Mouse (Mus musculus) forebrain, embryonic 11.5 days (tissue): Measurements from ENCODE around the gene Fam207a. TPM values are rescaled to one million over a fixed set of nuclear protein-coding genes. Genes with fewer than 3 reads are reported as not detected.

Experiments
- ATAC-seq: fragments of 200-750 bp; cut with Nextera tagmentation; replicated peaks from 2 replicates; pipeline ENCODE4 v1.8.0; 2017; ENCODE audit warnings: moderate TSS enrichment; ENCODE audit not compliant: low FRiP score
- DNase-seq: peaks from one replicate; pipeline ENCODE4 v3.0.0-alpha.2; 2017; ENCODE audit warnings: low spot score
- H3K27ac ChIP-seq: fragments of 300-500 bp; sonication (generic); 2 replicates; pipeline ENCODE4 v1.5.1; 2014; ENCODE audit warnings: low read depth, low read length
- H3K27me3 ChIP-seq: fragments of 300-500 bp; sonication (generic); 2 replicates; pipeline ENCODE4 v1.6.1; 2014; ENCODE audit warnings: mild to moderate bottlenecking, low read length, mixed read lengths; ENCODE audit not compliant: control insufficient read depth, insufficient read depth
- H3K36me3 ChIP-seq: fragments of 300-500 bp; sonication (generic); 2 replicates; pipeline ENCODE4 v1.6.1; 2014; ENCODE audit warnings: mild to moderate bottlenecking, low read length, moderate library complexity, mixed read lengths; ENCODE audit not compliant: control insufficient read depth, insufficient read depth
- H3K4me1 ChIP-seq: fragments of 300-500 bp; sonication (generic); replicated peaks from 2 replicates; pipeline ENCODE4 v1.6.1; 2014; ENCODE audit warnings: low read length, mixed read lengths; ENCODE audit not compliant: control insufficient read depth, insufficient read depth
- H3K4me2 ChIP-seq: fragments of 300-500 bp; sonication (generic); 2 replicates; pipeline ENCODE4 v1.6.1; 2014; ENCODE audit warnings: low read depth, mild to moderate bottlenecking, low read length, moderate library complexity, mixed read lengths; ENCODE audit not compliant: severe bottlenecking
- H3K4me3 ChIP-seq: fragments of 300-500 bp; sonication (generic); 2 replicates; pipeline ENCODE4 v1.5.1; 2014; ENCODE audit warnings: low read depth, low read length
- H3K9ac ChIP-seq: fragments of 300-500 bp; sonication (generic); 2 replicates; pipeline ENCODE4 v1.6.1; 2014; ENCODE audit warnings: low read length
- H3K9me3 ChIP-seq: fragments of 300-500 bp; sonication (generic); 2 replicates; pipeline ENCODE4 v1.6.1; 2016; ENCODE audit warnings: low read length, mixed read lengths; ENCODE audit not compliant: control insufficient read depth
- WGBS: fragments of 180-500 bp; shearing (Covaris S2); extraction: QIAGEN DNeasy Blood & Tissue Kit; methylation state at CpG from one replicate; pipeline ENCODE4 v1.1.7; 2014; 5-methylcytosine and 5-hydroxymethylcytosine counted together
- polyA plus RNA-seq: library from polyadenylated mRNA; unstranded; fragments of >200 nt; fragmentation: Nextera tagmentation; extraction: Ambion mirVana; gene quantifications from 2 replicates; pipeline ENCODE4 v1.2.1, GENCODE M21; 2014

Gene Fam207a
- 40.6 and 41.9 TPM in 2 replicates for polyA plus RNA-seq

DNA sequence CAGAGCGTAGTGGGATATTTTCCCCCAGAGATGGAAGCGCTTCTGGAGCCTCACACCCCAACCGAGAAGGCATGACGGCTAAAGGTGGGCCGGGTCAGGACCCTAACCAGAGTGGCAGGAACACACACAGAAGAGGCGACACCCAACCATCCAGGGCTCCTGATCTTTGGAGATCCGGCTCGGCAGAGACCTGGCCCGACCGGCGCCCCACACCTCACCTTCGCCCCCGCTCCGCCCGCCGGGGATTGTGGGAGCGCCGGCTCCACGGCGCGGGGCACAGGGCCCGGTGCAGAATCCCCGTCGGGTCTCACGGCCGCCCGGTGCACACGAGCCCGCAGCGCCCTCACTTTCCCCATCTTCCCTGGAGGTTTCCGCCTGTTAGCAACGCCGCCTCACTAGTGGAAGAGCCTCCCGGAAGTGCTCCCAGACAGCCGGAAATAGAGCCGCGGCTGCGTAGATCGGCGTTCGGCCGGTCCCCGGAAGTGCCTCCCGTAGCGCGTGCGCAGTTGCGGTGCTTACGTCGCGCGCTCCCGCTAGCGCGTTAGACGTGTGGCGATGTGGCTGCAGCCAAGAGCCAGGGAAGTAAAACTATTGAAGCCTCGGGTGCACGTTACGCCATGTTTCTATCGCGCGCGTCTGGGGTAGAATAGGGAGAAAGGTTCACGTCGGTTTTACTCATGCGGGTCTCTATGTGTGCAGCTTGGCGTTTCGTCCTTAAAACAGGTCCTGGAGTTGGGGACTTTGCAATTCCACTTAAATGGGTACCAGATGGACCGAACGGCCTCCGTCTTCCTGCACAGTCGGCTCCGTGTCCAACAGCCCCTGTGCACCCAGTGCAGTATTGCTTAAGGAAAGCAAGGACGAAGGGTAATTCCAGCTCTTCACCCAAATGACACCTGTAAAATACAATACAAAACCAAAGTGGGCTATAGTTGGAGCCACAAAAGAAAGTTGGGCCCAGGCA is at the start of gene Fam207a:
TSS of gene Fam207a (minus strand) at position 401 of the 964 bp plus-strand sequence.
- no peaks in the 10 kb centered on the region for H3K27me3 ChIP-seq
- peak within 1 kb of the TSS; percentile 66 for H3K27ac ChIP-seq
- peak within 1 kb of the TSS; percentile 89 for H3K4me2 ChIP-seq
- no peaks in the 10 kb centered on the region for H3K9me3 ChIP-seq
- peak; percentile 87 for ATAC-seq
- peak within 1 kb of the TSS; percentile 95 for H3K4me3 ChIP-seq
- peaks cover 9% of the 10 kb centered on the region; the same call in 1 of the 2 replicates for H3K4me1 ChIP-seq
- under 1% methylated on average over 75 of the region's 75 CpGs for WGBS
- H3K9ac ChIP-seq, result peak within 1 kb of the TSS; percentile 87
- peak; percentile 94 for DNase-seq
- no peaks in the 10 kb centered on the region for H3K36me3 ChIP-seq

- H3K9me3 ChIP-seq, result no peaks in the 10 kb centered on the region
- no peak for ATAC-seq
- H3K4me2 ChIP-seq, result no peak overlapping the region
- no peaks in the 10 kb centered on the region for H3K27me3 ChIP-seq
- H3K36me3 ChIP-seq, result no peaks in the 10 kb centered on the region
- no peak overlapping the region for H3K27ac ChIP-seq
- H3K4me3 ChIP-seq, result no peak overlapping the region
- H3K9ac ChIP-seq, result no peak overlapping the region
- 86% methylated on average over 8 of the region's 8 CpGs for WGBS
- DNase-seq, result no peak
- no peaks in the 10 kb centered on the region for H3K4me1 ChIP-seq
These were observed 49.4 kb upstream of the Fam207a start for GRCm38 (mm10) chr10:77565005-77565404.

GRCm38 (mm10) chr10:77561508-77561907 is 45.9 kb upstream of the Fam207a start:
- ATAC-seq (no peak), DNase-seq (no peak)
- no peak overlapping the region for H3K4me3 ChIP-seq
- no peaks in the 10 kb centered on the region for H3K36me3 ChIP-seq
- H3K27me3 ChIP-seq, result no peaks in the 10 kb centered on the region
- no peaks in the 10 kb centered on the region for H3K4me1 ChIP-seq
- no peaks in the 10 kb centered on the region for H3K9me3 ChIP-seq
- H3K9ac ChIP-seq, result no peak overlapping the region
- no peak overlapping the region for H3K27ac ChIP-seq
- WGBS, result 71% methylated on average over 2 of the region's 2 CpGs
- no peak overlapping the region for H3K4me2 ChIP-seq

DNA sequence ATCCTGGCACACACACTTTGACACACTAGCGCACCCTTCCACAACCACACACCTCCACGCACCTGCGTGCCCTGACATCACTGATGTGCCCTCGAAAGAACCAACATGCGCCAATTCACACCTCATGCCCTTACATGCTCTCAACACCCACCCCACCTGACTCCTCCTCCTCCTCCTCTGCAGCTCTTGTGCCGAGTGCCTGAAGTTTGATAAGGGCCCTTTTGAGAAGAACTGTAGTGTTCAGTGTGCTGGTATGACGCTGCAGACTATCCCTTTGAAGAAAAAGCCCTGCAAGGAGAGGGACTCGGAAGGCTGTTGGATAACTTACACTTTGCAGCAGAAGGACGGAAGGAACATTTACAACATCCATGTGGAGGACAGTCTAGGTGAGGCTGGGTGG is 45.2 kb upstream of the Fam207a start:
- no peak overlapping the region for H3K27ac ChIP-seq
- H3K4me2 ChIP-seq, result no peak overlapping the region
- no peaks in the 10 kb centered on the region for H3K4me1 ChIP-seq
- DNase-seq (no peak), ATAC-seq (no peak)
- H3K9ac ChIP-seq, result no peak overlapping the region
- H3K9me3 ChIP-seq, result no peaks in the 10 kb centered on the region
- WGBS, result 88% methylated on average over 9 of the region's 9 CpGs
- H3K4me3 ChIP-seq, result no peak overlapping the region
- H3K27me3 ChIP-seq, result no peaks in the 10 kb centered on the region
- no peaks in the 10 kb centered on the region for H3K36me3 ChIP-seq

DNA sequence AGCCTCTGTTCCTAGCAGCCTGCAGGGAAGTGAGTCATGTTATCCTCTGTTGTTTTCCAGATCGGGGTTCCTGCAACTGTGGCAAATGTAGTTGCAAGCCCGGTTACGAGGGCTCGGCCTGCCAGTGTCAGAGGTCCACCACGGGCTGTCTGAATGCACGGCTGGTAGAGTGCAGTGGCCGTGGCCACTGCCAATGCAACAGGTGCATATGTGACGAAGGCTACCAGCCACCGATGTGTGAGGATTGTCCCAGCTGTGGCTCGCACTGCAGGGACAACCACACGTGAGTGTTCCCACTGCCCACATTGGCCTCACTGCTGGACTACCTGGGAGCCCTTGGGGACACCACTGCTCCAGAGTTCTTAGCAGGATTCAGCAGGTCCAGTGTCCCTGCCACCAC is 44.5 kb upstream of the Fam207a start:
- Histone ChIP-seq H3K36me3 (no peaks in the 10 kb centered on the region), H3K9me3 (no peaks in the 10 kb centered on the region), H3K4me3 (no peak overlapping the region), H3K4me1 (no peaks in the 10 kb centered on the region), H3K9ac (no peak overlapping the region), H3K4me2 (no peak overlapping the region), H3K27me3 (no peaks in the 10 kb centered on the region), H3K27ac (no peak overlapping the region)
- ATAC-seq, result no peak
- 85% methylated on average over 11 of the region's 11 CpGs for WGBS
- DNase-seq, result no peak

GRCm38 (mm10) chr10:77557641-77558040 is 42.1 kb upstream of the Fam207a start:
- no peak for DNase-seq
- no peaks in the 10 kb centered on the region for H3K27me3 ChIP-seq
- H3K4me3 ChIP-seq, result no peak overlapping the region
- no peak overlapping the region for H3K27ac ChIP-seq
- H3K9me3 ChIP-seq, result no peaks in the 10 kb centered on the region
- H3K4me1 ChIP-seq, result no peaks in the 10 kb centered on the region
- no peak overlapping the region for H3K4me2 ChIP-seq
- no peak for ATAC-seq
- H3K9ac ChIP-seq, result no peak overlapping the region
- WGBS, result 87% methylated on average over 4 of the region's 4 CpGs
- H3K36me3 ChIP-seq, result no peaks in the 10 kb centered on the region

GRCm38 (mm10) chr10:77556631-77557030 is 41.0 kb upstream of the Fam207a start:
- Histone ChIP-seq H3K4me1 (no peaks in the 10 kb centered on the region), H3K9me3 (no peaks in the 10 kb centered on the region), H3K27ac (no peak overlapping the region), H3K4me2 (no peak overlapping the region), H3K36me3 (no peaks in the 10 kb centered on the region), H3K9ac (no peak overlapping the region), H3K4me3 (no peak overlapping the region), H3K27me3 (no peaks in the 10 kb centered on the region)
- WGBS, result 90% methylated on average over 7 of the region's 7 CpGs
- no peak for DNase-seq
- no peak for ATAC-seq

DNA sequence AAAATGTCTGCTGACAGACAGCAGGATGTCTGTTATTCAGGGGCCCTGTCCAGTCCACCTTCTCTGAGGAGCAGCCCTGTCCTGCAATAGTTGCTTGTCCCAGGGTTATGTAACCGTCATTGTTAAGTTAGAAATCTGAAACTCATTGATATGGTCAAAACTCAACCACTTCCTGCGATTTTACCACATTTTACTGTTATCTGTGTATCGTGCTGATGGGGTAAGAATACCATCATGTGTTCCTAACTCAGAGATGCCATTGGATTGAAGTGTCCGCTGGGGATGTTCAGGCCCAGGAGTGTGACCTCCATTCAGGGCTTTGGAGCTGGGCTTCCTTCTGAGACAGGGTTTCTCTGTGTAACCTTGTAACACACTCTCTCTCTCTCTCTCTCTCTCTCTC is 39.3 kb upstream of the Fam207a start:
- ATAC-seq (no peak), DNase-seq (no peak)
- H3K9ac ChIP-seq, result no peak overlapping the region
- no peak overlapping the region for H3K4me3 ChIP-seq
- no peaks in the 10 kb centered on the region for H3K27me3 ChIP-seq
- H3K9me3 ChIP-seq, result no peaks in the 10 kb centered on the region
- no peaks in the 10 kb centered on the region for H3K36me3 ChIP-seq
- no peak overlapping the region for H3K27ac ChIP-seq
- 88% methylated on average over 4 of the region's 4 CpGs for WGBS
- no peaks in the 10 kb centered on the region for H3K4me1 ChIP-seq
- no peak overlapping the region for H3K4me2 ChIP-seq

DNA sequence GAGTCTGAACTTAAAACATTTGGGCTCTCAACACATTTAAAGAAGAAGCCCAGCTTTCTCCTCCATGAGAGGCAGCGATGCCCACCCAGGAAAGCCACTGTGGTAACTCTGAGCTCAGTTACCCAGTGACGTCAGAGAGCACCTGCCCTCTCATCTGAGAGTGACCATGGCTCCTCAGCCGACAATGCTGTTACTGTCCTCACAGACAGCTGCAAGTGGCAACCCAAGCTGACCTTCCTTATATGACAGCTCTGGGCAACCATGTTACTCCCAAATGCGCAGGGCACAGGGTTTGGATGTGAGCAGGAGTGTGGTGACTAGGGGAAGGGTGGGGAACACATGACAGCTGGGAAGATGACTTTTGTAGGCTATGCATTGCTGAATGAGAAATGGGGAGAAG is 37.7 kb upstream of the Fam207a start:
- no peak overlapping the region for H3K27ac ChIP-seq
- no peaks in the 10 kb centered on the region for H3K36me3 ChIP-seq
- no peaks in the 10 kb centered on the region for H3K27me3 ChIP-seq
- H3K9ac ChIP-seq, result no peak overlapping the region
- H3K4me3 ChIP-seq, result no peak overlapping the region
- H3K9me3 ChIP-seq, result no peaks in the 10 kb centered on the region
- H3K4me2 ChIP-seq, result no peak overlapping the region
- no peak for ATAC-seq
- no peak for DNase-seq
- no peaks in the 10 kb centered on the region for H3K4me1 ChIP-seq
- 92% methylated on average over 4 of the region's 4 CpGs for WGBS
